Mouse (Mus musculus): ENCODE results near the gene Rarb.

Gene Rarb

DNA sequence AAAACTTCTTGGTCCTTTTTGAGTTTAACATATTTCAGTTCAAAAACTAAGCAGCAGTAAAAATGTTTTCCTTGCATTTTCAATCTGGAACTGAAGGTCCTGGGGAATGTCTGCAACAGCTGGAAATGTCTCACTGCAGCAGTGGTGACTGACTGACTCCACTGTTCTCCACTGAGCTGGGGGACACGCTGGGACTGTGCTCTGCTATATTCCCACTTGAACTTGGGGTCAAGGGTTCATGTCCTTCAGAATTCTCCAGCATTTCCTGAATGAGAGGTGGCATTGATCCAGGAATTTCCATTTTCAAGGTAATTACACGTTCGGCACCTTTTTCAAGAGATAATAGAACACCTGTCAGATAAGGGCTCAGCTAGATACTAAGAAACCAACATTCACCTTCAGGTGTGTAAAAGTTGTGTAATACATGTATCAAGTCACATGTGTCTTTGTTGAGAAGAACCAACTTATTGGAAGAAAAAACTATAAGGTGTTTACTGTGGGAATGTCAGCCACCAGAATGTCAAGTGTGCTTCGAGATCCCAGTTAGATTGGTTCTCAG is 386.9 kb downstream of the Rarb start:
- DNase-seq, result no peak

DNA sequence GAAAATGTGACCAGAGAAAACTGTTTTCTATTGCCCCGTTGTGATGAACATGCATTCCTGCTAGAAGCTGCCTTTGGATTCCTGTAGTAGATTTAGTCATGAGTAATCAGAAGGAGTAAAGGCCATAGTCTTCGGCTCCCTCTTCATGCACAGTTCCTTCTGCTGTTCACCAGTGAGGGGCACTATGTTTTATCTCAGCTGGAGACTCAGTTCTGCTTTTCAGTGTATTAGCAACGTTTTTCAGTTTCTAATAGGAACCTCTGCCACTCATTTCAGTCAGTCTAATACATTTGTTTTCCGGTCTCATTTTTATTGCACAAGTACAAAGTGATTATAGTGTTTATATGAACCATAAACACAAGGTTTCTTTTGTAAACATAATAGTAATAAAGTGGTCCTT is 391.4 kb downstream of the Rarb start:
- DNase-seq, result no peak

DNA sequence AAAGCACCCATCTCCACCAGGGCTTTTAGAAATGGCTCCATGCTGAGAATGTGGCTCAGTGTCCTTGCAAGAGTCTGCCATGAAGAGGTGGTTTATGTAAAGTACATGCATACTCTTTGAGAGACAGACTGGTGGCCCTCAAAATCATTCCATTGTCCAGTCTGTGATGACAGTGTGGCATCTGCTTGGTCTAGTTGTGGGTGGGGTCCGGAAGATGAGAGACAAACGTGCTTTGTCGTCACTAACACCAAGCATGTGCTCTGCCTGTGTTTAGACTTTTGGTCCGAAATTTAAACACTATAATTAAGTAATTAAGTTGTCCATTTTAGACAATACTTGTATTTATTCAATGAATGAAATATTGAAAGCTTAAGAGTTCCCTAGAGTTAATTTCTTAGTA is 404.8 kb downstream of the Rarb start:
- no peak for DNase-seq

DNA sequence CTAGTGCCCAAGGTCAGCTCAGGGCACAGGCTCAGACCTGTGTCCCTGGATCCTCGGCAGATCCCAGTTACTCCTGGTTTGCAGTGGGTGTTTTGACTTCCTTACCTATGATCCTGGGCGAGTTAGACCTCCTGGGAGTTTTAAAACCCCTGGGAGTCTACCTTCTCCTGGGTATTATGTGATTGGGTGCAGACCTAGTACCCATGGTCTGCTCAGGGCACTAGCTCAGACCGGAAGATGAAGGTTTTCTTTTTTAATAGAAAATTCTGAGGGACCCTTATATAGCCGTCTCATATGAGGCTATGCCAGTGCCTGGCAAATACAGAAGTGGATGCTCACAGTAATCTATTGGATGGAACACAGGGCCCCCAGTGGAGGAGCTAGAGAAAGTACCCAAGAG is 413.8 kb downstream of the Rarb start:
- no peak for DNase-seq

DNA sequence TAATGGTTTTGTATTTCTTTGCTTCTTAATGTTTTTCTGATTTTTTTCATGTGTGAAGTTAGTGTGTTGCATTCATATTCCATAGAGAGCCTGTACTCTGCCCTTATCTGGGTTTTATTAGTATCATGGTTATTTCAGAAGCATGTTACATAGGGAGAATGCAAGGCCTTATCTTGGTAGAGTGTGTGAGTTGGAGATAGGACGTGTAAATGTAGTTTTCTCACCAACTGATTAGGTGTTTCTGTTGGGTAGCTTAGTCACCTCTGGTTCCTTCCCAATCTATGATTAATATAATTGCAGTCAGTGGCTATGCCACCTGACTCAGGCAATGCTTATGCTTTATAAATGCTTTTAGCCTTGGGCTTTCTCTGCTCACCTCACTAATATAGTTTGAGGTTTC is 434.2 kb downstream of the Rarb start:
- DNase-seq, result no peak
